Mouse (Mus musculus) testis, postnatal 10 days (tissue): ENCODE data around the gene Olfr67.
"Not testable (repeated sequence)": the region's sequence is repeated elsewhere in the genome, so short reads cannot be mapped to it uniquely, and the experiment has no call there.

Source experiments
- DNase-seq: peaks from one replicate; pipeline ENCODE4 v3.0.0; 2021; ENCODE audit warnings: low spot score

Gene Olfr67

DNA sequence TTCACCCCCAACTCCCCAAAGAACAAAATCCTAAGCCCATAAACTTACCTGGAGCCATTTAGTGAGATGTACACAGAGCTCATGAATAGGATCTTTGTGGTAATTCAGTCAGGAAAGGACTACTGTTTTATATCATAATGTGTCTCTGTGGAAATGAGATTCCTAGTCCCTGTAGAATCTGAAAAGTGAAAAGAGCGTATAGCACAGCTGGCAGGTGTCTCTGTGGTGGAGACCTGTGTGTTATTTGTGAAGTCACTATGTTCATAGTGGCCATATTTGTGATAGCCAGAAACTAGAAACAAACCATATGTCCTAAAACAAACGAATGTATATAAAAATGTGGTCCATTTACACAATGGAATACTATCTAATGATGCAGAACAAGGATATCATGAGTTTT, 20.1 kb downstream of the Olfr67 start, which contains the start of gene Olfr69:
Olfr69 (minus strand) TSS at position 101 of the 400 bp plus-strand sequence.
- no peak for DNase-seq

DNA sequence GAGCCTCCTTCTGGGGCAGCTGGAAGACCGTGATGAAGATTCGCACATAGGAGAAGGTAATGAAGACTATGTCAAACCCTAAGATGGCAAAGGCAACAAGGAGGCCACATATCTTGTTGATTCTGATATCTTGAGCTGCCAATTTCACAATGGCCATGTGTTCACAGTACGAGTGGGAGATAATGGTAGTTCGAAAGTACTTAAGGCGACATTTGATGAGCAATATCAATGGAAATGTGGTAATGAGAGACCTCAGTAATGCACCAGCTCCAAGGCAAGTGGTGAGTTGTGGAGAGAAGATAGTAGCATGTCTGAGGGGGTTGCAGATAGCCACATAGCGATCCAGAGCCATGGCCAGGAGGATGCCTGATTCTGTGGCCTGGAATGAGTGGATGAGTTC, 23.9 kb downstream of the Olfr67 start:
- not testable (repeated sequence) for DNase-seq

DNA sequence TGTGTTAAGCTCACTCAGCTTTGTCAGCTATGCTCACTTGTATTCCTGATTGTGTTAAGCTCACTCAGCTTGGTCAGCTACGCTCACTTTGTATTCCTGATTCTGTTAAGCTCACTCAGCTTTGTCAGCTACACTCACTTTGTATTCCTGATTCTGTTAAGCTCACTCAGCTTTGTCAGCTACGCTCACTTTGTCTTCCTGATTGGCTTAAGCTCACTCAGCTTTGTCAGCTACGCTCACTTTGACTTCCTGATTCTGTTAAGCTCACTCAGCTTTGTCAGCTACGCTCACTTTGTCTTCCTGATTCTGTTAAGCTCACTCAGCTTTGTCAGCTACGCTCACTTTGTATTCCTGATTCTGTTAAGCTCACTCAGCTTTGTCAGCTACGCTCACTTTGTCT, 29.4 kb downstream of the Olfr67 start:
- DNase-seq, result not testable (repeated sequence)

DNA sequence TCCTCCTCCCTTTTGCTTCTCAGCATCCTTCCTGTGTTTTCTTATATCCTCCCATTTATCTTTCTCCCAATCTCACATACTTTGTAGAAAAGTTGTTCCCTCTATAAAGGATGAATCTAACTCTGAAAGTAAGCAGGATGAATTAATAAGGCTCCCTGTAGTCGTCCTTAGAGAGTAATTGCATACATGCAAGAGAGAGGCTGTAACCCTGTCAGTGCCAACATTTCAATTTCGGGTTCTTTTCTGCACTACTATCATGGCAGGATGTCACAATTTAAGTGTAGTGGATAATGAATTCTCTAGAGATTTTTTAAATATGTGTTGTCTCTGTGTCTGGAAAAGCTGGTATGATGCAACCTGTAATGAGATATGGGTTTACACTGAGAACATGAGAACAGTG, 34.4 kb downstream of the Olfr67 start, which contains the start of gene Olfr630:
Olfr630 (minus strand) TSS at position 101 of the 400 bp plus-strand sequence.
- no peak for DNase-seq

DNA sequence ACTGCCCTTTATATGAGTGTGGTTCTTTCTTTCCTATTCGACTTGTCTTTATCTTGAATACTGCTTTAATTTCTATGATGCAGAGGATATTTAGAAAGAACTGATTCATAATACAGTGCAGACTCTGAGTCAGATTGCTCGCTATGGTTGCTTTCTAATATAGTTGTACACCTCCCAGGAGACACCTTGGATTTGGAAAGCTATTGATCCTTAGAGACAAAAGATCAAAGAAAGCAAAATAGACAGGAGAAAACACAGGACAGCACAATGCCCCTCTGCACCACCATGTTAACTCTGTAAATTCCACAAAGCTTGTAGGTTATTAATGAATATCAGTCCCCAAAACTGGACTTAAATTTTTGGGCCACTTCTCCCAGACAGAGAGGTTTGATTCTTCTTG, 46.8 kb downstream of the Olfr67 start, which contains the start of gene Olfr629:
Olfr629 (minus strand) TSS at position 101 of the 400 bp plus-strand sequence.
- DNase-seq, result no peak
